In genomic region chr11:99413247-99413646, GRCm38 (mm10) we compare ENCODE assay signal across 11 mouse cellular contexts. TPM values are rescaled to one million over a fixed set of nuclear protein-coding genes. Genes with fewer than 3 reads are reported as not detected.
DNase-seq lines count a peak whose midpoint lies in the region; ATAC-seq and TF ChIP-seq lines count a peak whose summit lies in the region.
"Had no signal": no experiment of that assay in that cellular context is flagged by ENCODE, and none has a peak within 500 bp of the region (broad histone marks: within the 10 kb centered on the region; RNA-seq: fewer than 3 reads in every experiment).

No protein-coding gene starts in this region.

- no peaks in the 10 kb centered on the region for H3K4me1 ChIP-seq in ES-E14 (ENCODE audit: control insufficient read depth in 2 of 2, insufficient read depth in 2 of 2, low read length in 2 of 2, poor library complexity in 1 of 2)
- no peaks in the 10 kb centered on the region for H3K4me1 ChIP-seq in embryonic facial prominence, embryonic 14.5 days (ENCODE audit: control insufficient read depth, insufficient read depth, low read length)
- no peaks in the 10 kb centered on the region for H3K4me1 ChIP-seq in neural tube, embryonic 11.5 days (ENCODE audit: control insufficient read depth, insufficient read depth, low read length)

- no peaks in the 10 kb centered on the region for H3K9me3 ChIP-seq in ES-E14 (ENCODE audit: control insufficient read depth, insufficient read depth, low read depth, low read length)
- H3K9me3 ChIP-seq in embryonic facial prominence, embryonic 14.5 days (ENCODE audit: control insufficient read depth, low read length) = no peaks in the 10 kb centered on the region
- no peaks in the 10 kb centered on the region for H3K9me3 ChIP-seq in neural tube, embryonic 11.5 days (ENCODE audit: control insufficient read depth, low read length)

- in situ Hi-C loops in ES-E14 (cut with MboI; ENCODE audit: low sequenced_read_pairs in 2 of 2, unreplicated experiment in 2 of 2) = no loop called here

- ATAC-seq in CD4-positive, CD25-positive, alpha-beta regulatory T cell, adult 4 months = no peak
- ATAC-seq in embryonic facial prominence, embryonic 14.5 days (ENCODE audit: low read depth) = no peak
- no peak for ATAC-seq in neural tube, embryonic 11.5 days (ENCODE audit: insufficient read depth, low FRiP score, low TSS enrichment)
- ATAC-seq in megakaryocyte, adult 5-6 weeks (ENCODE audit: poor library complexity, severe bottlenecking) = no peak

- peak; percentile 93 for TF ChIP-seq CTCF in layer of hippocampus, adult 2 months (conservative IDR thresholded peaks at IDR 0.05)

- H3K4me3 ChIP-seq in layer of hippocampus, adult 2 months = no peak overlapping the region
- H3K4me3 ChIP-seq in ES-E14 (ENCODE audit: insufficient read depth in 1 of 2, low read depth in 1 of 2, low read length in 2 of 2, poor library complexity in 1 of 2, severe bottlenecking in 1 of 2) = no peak overlapping the region
- no peak overlapping the region for H3K4me3 ChIP-seq in embryonic facial prominence, embryonic 14.5 days (ENCODE audit: low read depth, low read length)
- no peak overlapping the region for H3K4me3 ChIP-seq in neural tube, embryonic 11.5 days (ENCODE audit: low read depth, low read length)
- H3K4me3 ChIP-seq: erythroblast, embryonic 14.5 days had no signal

- H3K9ac ChIP-seq in ES-E14 (ENCODE audit: insufficient read depth, low read depth, low read length, poor library complexity, severe bottlenecking) = no peak overlapping the region
- H3K9ac ChIP-seq in embryonic facial prominence, embryonic 14.5 days (ENCODE audit: low read depth, low read length) = no peak overlapping the region
- no peak overlapping the region for H3K9ac ChIP-seq in neural tube, embryonic 11.5 days (ENCODE audit: low read length)

- no peaks in the 10 kb centered on the region for H3K27me3 ChIP-seq in embryonic facial prominence, embryonic 14.5 days (replicated peaks; ENCODE audit: control insufficient read depth, insufficient read depth, low read length)
- no peaks in the 10 kb centered on the region for H3K27me3 ChIP-seq in neural tube, embryonic 11.5 days (ENCODE audit: control insufficient read depth, insufficient read depth, low read length)

- peak; percentile 51 for DNase-seq in CD4-positive, CD25-positive, alpha-beta regulatory T cell, adult 2 months (ENCODE audit: low read depth, low spot score)
- peak; percentile 32 to 58 for DNase-seq in layer of hippocampus, adult 2 months (ENCODE audit: low spot score in 2 of 2)
- no peak for DNase-seq in layer of hippocampus, adult 9-11 months
- DNase-seq in ES-E14 (ENCODE audit: low read depth, low spot score) = peak; percentile 40
- DNase-seq in embryonic facial prominence, embryonic 14.5 days (ENCODE audit: low spot score) = peak; percentile 65
- peak; percentile 27 for DNase-seq in neural tube, embryonic 11.5 days (ENCODE audit: low spot score)

- WGBS in embryonic facial prominence, embryonic 14.5 days = 21% methylated on average over 6 of the region's 6 CpGs
- WGBS in neural tube, embryonic 11.5 days = 18% methylated on average over 6 of the region's 6 CpGs

- H3K4me2 ChIP-seq in embryonic facial prominence, embryonic 14.5 days (ENCODE audit: low read depth, low read length) = no peak overlapping the region
- no peak overlapping the region for H3K4me2 ChIP-seq in neural tube, embryonic 11.5 days (ENCODE audit: low read depth)

- H3K36me3 ChIP-seq in ES-E14 (ENCODE audit: control insufficient read depth, insufficient read depth, low read length, poor library complexity, severe bottlenecking) = no peaks in the 10 kb centered on the region
- H3K36me3 ChIP-seq in embryonic facial prominence, embryonic 14.5 days (ENCODE audit: control insufficient read depth, insufficient read depth, low read length) = no peaks in the 10 kb centered on the region
- no peaks in the 10 kb centered on the region for H3K36me3 ChIP-seq in neural tube, embryonic 11.5 days (ENCODE audit: control insufficient read depth, insufficient read depth, low read length)

- H3K27ac ChIP-seq in layer of hippocampus, adult 2 months = no peak overlapping the region
- no peak overlapping the region for H3K27ac ChIP-seq in ES-E14 (ENCODE audit: insufficient read depth, low read depth, low read length, poor library complexity, severe bottlenecking)
- no peak overlapping the region for H3K27ac ChIP-seq in embryonic facial prominence, embryonic 14.5 days (replicated peaks; ENCODE audit: low read depth, low read length)
- H3K27ac ChIP-seq in neural tube, embryonic 11.5 days (ENCODE audit: low read depth, low read length) = no peak overlapping the region

TF ChIP-seq in ES-E14, 5 proteins besides CTCF, POLR2A, EP300 and RAD21:
- TF ChIP-seq MAFK (IDR thresholded peaks at IDR 0.05; ENCODE audit: insufficient read depth, low read depth, low read length) = no peak
- TF ChIP-seq ZC3H11A (IDR thresholded peaks at IDR 0.05; ENCODE audit: borderline replicate concordance, low read depth, low read length) = peak; percentile 60; the same call in 1 of the 2 replicates
TF ChIP-seq in ES-E14: peak in this region for 1.

RNA-seq across cellular contexts. Expression of gene Krt12, which starts 8.8 kb away (rescaled TPM):
- not detected for polyA plus RNA-seq in CD4-positive, CD25-positive, alpha-beta regulatory T cell, adult 4 months (2017; shearing (Covaris generic))
- 1 to 10 TPM in 1 of 2 experiments, under 1 TPM in 1; 0.97 to 1.4 TPM for total RNA-seq in layer of hippocampus, adult 2 months (2021)
- total RNA-seq in ES-E14 (2012; rRNA removed) = 0.37 and 0.49 TPM in 2 replicates
- 0.22 TPM in 1 of 2 replicates, not detected in the other for polyA plus RNA-seq in embryonic facial prominence, embryonic 14.5 days (2014; fragmentation: Nextera tagmentation; extraction: Ambion mirVana)
- polyA plus RNA-seq in neural tube, embryonic 11.5 days (2014; fragmentation: Nextera tagmentation; extraction: Ambion mirVana) = not detected in 2 replicates
- not detected in 2 replicates for total RNA-seq in megakaryocyte, adult 5-6 weeks (2015)
- total RNA-seq in megakaryocyte, adult 5-6 weeks (2017) = not detected in 2 replicates
- polyA plus RNA-seq: erythroblast, embryonic 14.5 days; testis, adult 2 months had no signal

RNA-seq across cellular contexts. Expression of gene Krt10, which starts 24.1 kb away (rescaled TPM):
- 1 to 10 TPM; 8.8 to 9.7 TPM for polyA plus RNA-seq in CD4-positive, CD25-positive, alpha-beta regulatory T cell, adult 4 months (2017; shearing (Covaris generic))
- 10 to 100 TPM; 14.8 to 16.4 TPM for total RNA-seq in layer of hippocampus, adult 2 months (2021)
- total RNA-seq in ES-E14 (2012; rRNA removed) = 0.53 and 2.8 TPM in 2 replicates
- 76.8 and 167 TPM in 2 replicates for polyA plus RNA-seq in embryonic facial prominence, embryonic 14.5 days (2014; fragmentation: Nextera tagmentation; extraction: Ambion mirVana)
- polyA plus RNA-seq in neural tube, embryonic 11.5 days (2014; fragmentation: Nextera tagmentation; extraction: Ambion mirVana) = 22.4 and 23.5 TPM in 2 replicates
- 1.7 and 3.1 TPM in 2 replicates for total RNA-seq in megakaryocyte, adult 5-6 weeks (2015)
- total RNA-seq in megakaryocyte, adult 5-6 weeks (2017) = 0.98 TPM in 1 of 2 replicates, not detected in the other

RNA-seq across cellular contexts. Expression of gene Krt20, which starts 24.7 kb away (rescaled TPM):
- polyA plus RNA-seq in CD4-positive, CD25-positive, alpha-beta regulatory T cell, adult 4 months (2017; shearing (Covaris generic)) = not detected
- not detected for total RNA-seq in layer of hippocampus, adult 2 months (2021)
- total RNA-seq in ES-E14 (2012; rRNA removed) = 1.8 and 2.4 TPM in 2 replicates
- 0.33 TPM in 1 of 2 replicates, not detected in the other for polyA plus RNA-seq in embryonic facial prominence, embryonic 14.5 days (2014; fragmentation: Nextera tagmentation; extraction: Ambion mirVana)
- 0.19 and 0.28 TPM in 2 replicates for polyA plus RNA-seq in neural tube, embryonic 11.5 days (2014; fragmentation: Nextera tagmentation; extraction: Ambion mirVana)
- total RNA-seq in megakaryocyte, adult 5-6 weeks (2015) = not detected in 2 replicates
- total RNA-seq in megakaryocyte, adult 5-6 weeks (2017) = not detected in 2 replicates
- polyA plus RNA-seq: erythroblast, embryonic 14.5 days had no signal

RNA-seq across cellular contexts. Expression of gene Krt28, which starts 38.5 kb away (rescaled TPM):
- not detected for polyA plus RNA-seq in CD4-positive, CD25-positive, alpha-beta regulatory T cell, adult 4 months (2017; shearing (Covaris generic))
- under 1 TPM in 1 of 2 experiments, not detected in 1; 0.23 TPM for total RNA-seq in layer of hippocampus, adult 2 months (2021)
- 0.18 and 0.32 TPM in 2 replicates for total RNA-seq in ES-E14 (2012; rRNA removed)
- polyA plus RNA-seq in embryonic facial prominence, embryonic 14.5 days (2014; fragmentation: Nextera tagmentation; extraction: Ambion mirVana) = 2.8 and 3.4 TPM in 2 replicates
- 0.15 and 0.19 TPM in 2 replicates for polyA plus RNA-seq in neural tube, embryonic 11.5 days (2014; fragmentation: Nextera tagmentation; extraction: Ambion mirVana)
- total RNA-seq in megakaryocyte, adult 5-6 weeks (2015) = not detected in 2 replicates
- total RNA-seq in megakaryocyte, adult 5-6 weeks (2017) = not detected in 2 replicates
- polyA plus RNA-seq: erythroblast, embryonic 14.5 days; liver, embryonic 16.5 days had no signal
